Mouse (Mus musculus): Measurements from ENCODE around the gene B3galt1. TPM values are rescaled to one million over a fixed set of nuclear protein-coding genes. Genes with fewer than 3 reads are reported as not detected.
A peak's percentile ranks its signal among the peaks of the same experiment; 100 is the strongest.

B3galt1 gene
- polyA plus RNA-seq, 1 experiment from 2014 or later: 34.1 TPM

DNA sequence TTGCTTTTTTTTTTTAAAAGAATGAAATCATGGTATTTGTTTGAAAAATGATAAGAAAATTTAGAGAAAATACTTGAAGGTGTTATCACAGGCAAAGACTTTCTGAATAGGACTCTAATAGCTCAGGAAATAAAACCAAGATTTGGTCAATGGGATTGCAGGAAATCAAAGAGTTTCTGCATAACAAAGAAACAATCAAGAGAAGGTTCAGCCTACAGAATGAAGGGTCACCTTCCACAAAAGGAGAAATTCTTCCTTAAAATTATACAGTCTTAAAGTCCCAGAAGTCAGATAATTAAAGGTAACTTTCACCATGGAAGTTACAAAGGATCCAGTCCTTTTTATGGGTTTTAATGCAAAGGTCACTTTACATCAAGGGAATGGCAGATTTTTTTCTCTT, 24.7 kb downstream of the B3galt1 start:
- H3K9me3 ChIP-seq (replicated peaks): no peaks in the 10 kb centered on the region
- H3K4me1 ChIP-seq: no peaks in the 10 kb centered on the region
- H3K4me2 ChIP-seq: no peak overlapping the region
- no peaks in the 10 kb centered on the region for H3K36me3 ChIP-seq (ENCODE audit: poor library complexity, severe bottlenecking)
- H3K27me3 ChIP-seq: no peaks in the 10 kb centered on the region
- ATAC-seq: no peak
- no peak overlapping the region for H3K4me3 ChIP-seq
- H3K27ac ChIP-seq: no peak overlapping the region
- no peak overlapping the region for H3K9ac ChIP-seq

GRCm38 (mm10) chr2:67591831-67592629, 26.4 kb downstream of the B3galt1 start:
- Histone ChIP-seq H3K9me3 (replicated peaks) (no peaks in the 10 kb centered on the region), H3K27ac (no peak overlapping the region), H3K9ac (no peak overlapping the region), H3K4me2 (no peak overlapping the region), H3K4me3 (no peak overlapping the region), H3K4me1 (no peaks in the 10 kb centered on the region), H3K36me3 (ENCODE audit: poor library complexity, severe bottlenecking) (no peaks in the 10 kb centered on the region), H3K27me3 (no peaks in the 10 kb centered on the region)
- 86% methylated on average over 7 of the region's 7 CpGs for WGBS
- ATAC-seq: no peak

GRCm38 (mm10) chr2:67622902-67623301, 57.2 kb downstream of the B3galt1 start:
- Histone ChIP-seq H3K4me3 (no peak overlapping the region), H3K27ac (no peak overlapping the region), H3K36me3 (ENCODE audit: poor library complexity, severe bottlenecking) (no peaks in the 10 kb centered on the region), H3K27me3 (no peaks in the 10 kb centered on the region), H3K9ac (no peak overlapping the region), H3K9me3 (replicated peaks) (no peaks in the 10 kb centered on the region), H3K4me1 (no peaks in the 10 kb centered on the region), H3K4me2 (no peak overlapping the region)
- no peak for ATAC-seq

GRCm38 (mm10) chr2:67627667-67628066, 62.0 kb downstream of the B3galt1 start:
- no peaks in the 10 kb centered on the region for H3K27me3 ChIP-seq
- no peak overlapping the region for H3K9ac ChIP-seq
- no peaks in the 10 kb centered on the region for H3K9me3 ChIP-seq (replicated peaks)
- H3K4me3 ChIP-seq: no peak overlapping the region
- H3K4me1 ChIP-seq: no peaks in the 10 kb centered on the region
- H3K36me3 ChIP-seq (ENCODE audit: poor library complexity, severe bottlenecking): no peaks in the 10 kb centered on the region
- 74% methylated on average over 3 of the region's 3 CpGs for whole genome bisulfite sequencing
- H3K27ac ChIP-seq: no peak overlapping the region
- no peak overlapping the region for H3K4me2 ChIP-seq
- ATAC-seq: no peak

DNA sequence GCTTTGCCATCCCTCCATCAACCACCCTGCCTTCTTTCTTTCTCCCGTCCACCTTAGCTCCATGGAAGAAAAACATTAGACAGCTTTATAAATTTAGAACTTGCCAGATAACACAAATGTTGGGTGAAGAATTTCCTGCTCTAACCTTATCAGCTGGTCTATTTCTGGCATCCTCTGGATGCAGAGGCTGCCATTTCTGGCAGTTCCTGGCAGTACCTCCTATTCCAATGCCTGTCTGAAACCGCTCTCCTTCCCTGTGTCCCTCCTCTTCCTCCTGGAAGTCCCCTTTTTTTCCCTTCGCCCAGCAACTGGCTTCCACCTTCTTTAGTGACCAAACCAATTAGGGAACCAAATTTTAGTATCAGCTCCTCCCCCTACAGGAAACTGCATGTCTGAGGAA, 62.6 kb downstream of the B3galt1 start:
- no peaks in the 10 kb centered on the region for H3K9me3 ChIP-seq (replicated peaks)
- H3K4me3 ChIP-seq: no peak overlapping the region
- ATAC-seq: no peak
- H3K4me2 ChIP-seq: no peak overlapping the region
- no peak overlapping the region for H3K9ac ChIP-seq
- H3K27me3 ChIP-seq: no peaks in the 10 kb centered on the region
- H3K4me1 ChIP-seq: no peaks in the 10 kb centered on the region
- no peak overlapping the region for H3K27ac ChIP-seq
- 91% methylated on average over 3 of the region's 3 CpGs for WGBS
- no peaks in the 10 kb centered on the region for H3K36me3 ChIP-seq (ENCODE audit: poor library complexity, severe bottlenecking)

GRCm38 (mm10) chr2:67654847-67655246, 89.2 kb downstream of the B3galt1 start:
- no peak overlapping the region for H3K27ac ChIP-seq
- no peak overlapping the region for H3K4me3 ChIP-seq
- H3K9ac ChIP-seq: no peak overlapping the region
- 73% methylated on average over 3 of the region's 3 CpGs for WGBS
- no peak overlapping the region for H3K4me2 ChIP-seq
- ATAC-seq: no peak
- no peaks in the 10 kb centered on the region for H3K27me3 ChIP-seq
- H3K36me3 ChIP-seq (ENCODE audit: poor library complexity, severe bottlenecking): no peaks in the 10 kb centered on the region
- no peaks in the 10 kb centered on the region for H3K9me3 ChIP-seq (replicated peaks)
- H3K4me1 ChIP-seq: no peaks in the 10 kb centered on the region

GRCm38 (mm10) chr2:67657372-67657771, 91.7 kb downstream of the B3galt1 start:
- Histone ChIP-seq H3K27me3 (no peaks in the 10 kb centered on the region), H3K4me2 (no peak overlapping the region), H3K9me3 (replicated peaks) (no peaks in the 10 kb centered on the region), H3K4me3 (no peak overlapping the region), H3K36me3 (ENCODE audit: poor library complexity, severe bottlenecking) (no peaks in the 10 kb centered on the region), H3K27ac (no peak overlapping the region), H3K4me1 (no peaks in the 10 kb centered on the region), H3K9ac (no peak overlapping the region)
- 86% methylated on average over 4 of the region's 4 CpGs for WGBS
- peak; percentile 41; the same call in 1 of the 2 replicates for ATAC-seq

DNA sequence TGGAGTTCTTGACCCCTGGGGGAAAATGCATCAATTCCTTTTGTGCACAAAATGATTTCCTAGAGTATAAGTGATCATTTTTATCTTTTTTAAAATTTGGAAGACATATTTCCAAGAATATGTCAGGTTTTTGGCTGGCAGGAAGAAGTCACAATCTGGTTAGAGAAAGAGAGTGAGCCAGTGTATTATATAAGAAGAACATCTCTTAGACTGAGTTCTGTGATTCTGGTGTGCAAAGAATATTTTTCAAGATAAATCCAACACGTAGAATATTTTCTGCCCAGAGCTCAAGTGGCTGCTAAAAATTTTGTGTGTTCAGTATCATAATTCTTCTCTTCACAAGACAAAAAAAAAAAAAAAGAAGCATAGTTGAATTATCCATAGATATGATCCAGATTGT, 92.4 kb downstream of the B3galt1 start:
- H3K4me1 ChIP-seq: no peaks in the 10 kb centered on the region
- no peak overlapping the region for H3K4me2 ChIP-seq
- no peak overlapping the region for H3K27ac ChIP-seq
- H3K27me3 ChIP-seq: no peaks in the 10 kb centered on the region
- H3K4me3 ChIP-seq: no peak overlapping the region
- H3K36me3 ChIP-seq (ENCODE audit: poor library complexity, severe bottlenecking): no peaks in the 10 kb centered on the region
- no peaks in the 10 kb centered on the region for H3K9me3 ChIP-seq (replicated peaks)
- ATAC-seq: no peak
- H3K9ac ChIP-seq: no peak overlapping the region
- 95% methylated on average over 1 of the region's 1 CpGs for WGBS

DNA sequence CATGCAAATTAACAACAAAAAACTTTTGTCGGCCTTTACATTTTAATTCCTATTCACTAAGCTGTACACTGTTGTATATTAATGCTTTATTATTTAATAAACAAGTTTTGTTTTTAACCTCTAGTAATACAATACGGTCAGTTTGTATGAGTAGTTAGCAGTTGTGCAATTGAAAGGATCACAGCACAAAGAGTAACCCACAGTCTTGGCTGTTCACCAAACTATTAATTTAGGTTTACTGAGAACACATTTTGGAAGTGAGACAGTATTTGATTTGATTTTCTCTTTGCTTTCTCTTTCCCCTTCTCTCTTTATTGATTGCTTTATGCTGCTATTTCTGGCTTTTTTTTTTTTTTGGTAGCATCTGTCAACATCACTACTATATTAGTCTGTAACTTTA, 106.0 kb downstream of the B3galt1 start:
- no peak for ATAC-seq
- no peak overlapping the region for H3K9ac ChIP-seq
- WGBS: 73% methylated on average over 2 of the region's 2 CpGs

GRCm38 (mm10) chr2:67677697-67678096, 112.0 kb downstream of the B3galt1 start:
- H3K4me3 ChIP-seq: no peak overlapping the region
- no peak overlapping the region for H3K4me2 ChIP-seq
- WGBS: 41% methylated on average over 4 of the region's 4 CpGs
- no peaks in the 10 kb centered on the region for H3K27me3 ChIP-seq
- no peak overlapping the region for H3K9ac ChIP-seq
- no peak overlapping the region for H3K27ac ChIP-seq
- H3K9me3 ChIP-seq (replicated peaks): no peaks in the 10 kb centered on the region
- ATAC-seq: peak; percentile 86
- H3K4me1 ChIP-seq: peaks cover 8% of the 10 kb centered on the region; the same call in 1 of the 2 replicates
- H3K36me3 ChIP-seq (ENCODE audit: poor library complexity, severe bottlenecking): no peaks in the 10 kb centered on the region

More for the DNA sequence above, 106.0 kb downstream of the B3galt1 start:
- H3K4me3 ChIP-seq: no peak overlapping the region
- no peak overlapping the region for H3K4me2 ChIP-seq
- H3K27ac ChIP-seq: no peak overlapping the region
- H3K27me3 ChIP-seq: no peaks in the 10 kb centered on the region
- no peaks in the 10 kb centered on the region for H3K4me1 ChIP-seq
- no peaks in the 10 kb centered on the region for H3K36me3 ChIP-seq (ENCODE audit: poor library complexity, severe bottlenecking)
- no peaks in the 10 kb centered on the region for H3K9me3 ChIP-seq (replicated peaks)

GRCm38 (mm10) chr2:67724249-67724648, 158.6 kb downstream of the B3galt1 start:
- Histone ChIP-seq H3K27me3 (no peaks in the 10 kb centered on the region), H3K4me2 (no peak overlapping the region), H3K9ac (no peak overlapping the region), H3K27ac (no peak overlapping the region), H3K36me3 (ENCODE audit: poor library complexity, severe bottlenecking) (no peaks in the 10 kb centered on the region), H3K9me3 (replicated peaks) (no peaks in the 10 kb centered on the region), H3K4me3 (no peak overlapping the region), H3K4me1 (no peaks in the 10 kb centered on the region)
- WGBS: 90% methylated on average over 5 of the region's 5 CpGs
- ATAC-seq: no peak

GRCm38 (mm10) chr2:67730771-67731170, 165.1 kb downstream of the B3galt1 start:
- no peak overlapping the region for H3K4me3 ChIP-seq
- ATAC-seq: peak; percentile 60; the same call in 1 of the 2 replicates
- H3K9ac ChIP-seq: no peak overlapping the region
- no peak overlapping the region for H3K27ac ChIP-seq
- 65% methylated on average over 2 of the region's 2 CpGs for WGBS
- H3K36me3 ChIP-seq (ENCODE audit: poor library complexity, severe bottlenecking): no peaks in the 10 kb centered on the region
- no peaks in the 10 kb centered on the region for H3K4me1 ChIP-seq
- H3K27me3 ChIP-seq: no peaks in the 10 kb centered on the region
- no peak overlapping the region for H3K4me2 ChIP-seq
- no peaks in the 10 kb centered on the region for H3K9me3 ChIP-seq (replicated peaks)

GRCm38 (mm10) chr2:67751585-67751984, 185.9 kb downstream of the B3galt1 start:
- H3K27me3 ChIP-seq: no peaks in the 10 kb centered on the region
- H3K4me1 ChIP-seq: peaks cover 11% of the 10 kb centered on the region; the same call in 1 of the 2 replicates
- H3K4me2 ChIP-seq: no peak overlapping the region
- 29% methylated on average over 3 of the region's 3 CpGs for WGBS
- no peaks in the 10 kb centered on the region for H3K36me3 ChIP-seq (ENCODE audit: poor library complexity, severe bottlenecking)
- no peaks in the 10 kb centered on the region for H3K9me3 ChIP-seq (replicated peaks)
- H3K4me3 ChIP-seq: no peak overlapping the region
- peak; percentile 67 for ATAC-seq
- no peak overlapping the region for H3K27ac ChIP-seq
- H3K9ac ChIP-seq: no peak overlapping the region

Data from forebrain, embryonic 13.5 days (tissue).